Mouse (Mus musculus) spleen, postnatal 0 days (tissue): ENCODE measurements around the gene Ddc. TPM values are rescaled to one million over a fixed set of nuclear protein-coding genes. Genes with fewer than 3 reads are reported as not detected.

Experiments used
- polyA plus RNA-seq: library from polyadenylated mRNA; unstranded; fragments of >200 nt; fragmentation: Nextera tagmentation; extraction: Ambion mirVana; gene quantifications from 2 replicates; pipeline ENCODE4 v1.2.1, GENCODE M21; 2015

Gene Ddc
- 2.9 and 3.0 TPM in 2 replicates for polyA plus RNA-seq

DNA sequence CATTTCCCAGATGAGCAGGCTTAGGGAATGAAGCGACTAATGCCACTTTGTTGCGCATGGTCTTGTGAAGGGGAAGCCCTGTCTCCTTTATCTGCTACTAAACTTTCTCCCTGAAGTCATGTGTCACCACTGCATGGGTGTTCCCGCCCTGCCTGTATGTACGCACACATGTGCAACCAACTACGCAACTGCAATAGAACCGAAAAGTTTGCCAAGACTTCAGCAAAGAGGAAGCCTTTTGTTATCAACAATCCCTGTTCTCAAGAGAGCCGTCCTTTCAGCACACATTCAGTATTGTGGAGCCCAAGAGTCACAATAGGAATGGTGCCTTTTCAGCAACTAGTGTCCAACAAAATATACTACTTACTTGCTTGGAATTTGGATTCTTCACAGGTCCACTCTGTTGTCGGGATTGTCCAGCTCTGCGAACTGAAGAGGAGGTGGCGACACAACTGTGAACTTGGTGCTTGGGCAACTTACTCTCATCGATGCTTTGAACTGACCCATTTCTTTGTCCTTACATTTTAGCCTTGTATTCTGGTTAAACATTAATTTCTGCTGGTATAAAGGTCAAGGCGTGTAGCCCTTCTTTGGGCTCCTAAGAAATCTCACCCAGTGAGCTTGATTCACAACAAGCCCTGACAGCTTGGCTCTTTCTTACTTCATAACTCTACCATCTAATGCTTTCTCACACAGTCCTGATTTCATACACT is at the start of gene Ddc:
Gene Ddc (minus strand): TSS at position 500 of the 713 bp plus-strand sequence.

DNA sequence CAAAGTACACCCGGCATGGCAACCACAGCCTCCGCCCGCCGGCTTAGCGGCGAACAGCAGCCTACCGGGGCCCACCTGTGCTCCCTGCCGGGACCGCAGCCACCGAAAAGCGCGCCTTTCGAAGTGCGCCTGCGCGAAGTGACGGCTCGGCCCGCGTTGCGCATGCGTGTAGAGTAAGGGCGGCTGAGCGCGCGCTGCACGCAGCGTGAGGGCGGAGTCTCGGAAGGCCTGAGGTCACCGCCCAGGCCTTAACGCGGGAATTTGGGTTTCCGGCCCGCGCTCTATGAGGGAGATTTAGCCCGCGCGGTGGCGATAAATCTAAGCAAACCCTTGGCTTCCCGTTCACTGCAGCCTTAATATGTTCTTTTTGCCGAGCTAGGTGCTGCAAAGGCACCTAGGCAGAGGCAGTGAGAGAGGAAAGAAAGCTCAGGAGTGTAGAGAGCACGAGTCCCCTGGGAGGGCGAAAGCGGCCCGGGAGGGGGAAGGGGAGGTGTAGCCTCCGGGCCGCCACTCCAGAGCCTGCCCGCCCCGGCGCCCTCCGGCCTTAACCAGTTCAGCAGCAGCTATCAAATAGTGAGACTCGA is 89.0 kb downstream of the Ddc start, which contains the start of gene Fignl1:
Gene Fignl1 (minus strand): TSS at position 143 of the 584 bp plus-strand sequence.

Other genes with a start within 250 kb of the Ddc start
- 40.0 and 40.2 TPM in 2 replicates for gene Ikzf1, start 213.1 kb downstream of the Ddc start, polyA plus RNA-seq
- gene Fignl1, start 89.2 kb downstream of the Ddc start, polyA plus RNA-seq: 70.7 and 84.5 TPM in 2 replicates
- 47.3 and 56.0 TPM in 2 replicates for gene Grb10, start 140.5 kb upstream of the Ddc start, polyA plus RNA-seq